Mouse (Mus musculus) cerebellum, adult 2 months (tissue): ENCODE results near the gene Irf2.

ENCODE experiments used
- CTCF ChIP-seq: fragments of 200-500 bp; IDR thresholded peaks from 2 replicates; pipeline ENCODE4 v1.5.1; 2011; ENCODE audit warnings: low read depth, mild to moderate bottlenecking, control low read depth, low read length, moderate library complexity, borderline replicate concordance; ENCODE audit not compliant: insufficient read depth
- POLR2A ChIP-seq: fragments of 200-500 bp; IDR thresholded peaks from 2 replicates; pipeline ENCODE4 v1.6.1; 2011; ENCODE audit warnings: low read length, control low read depth, borderline replicate concordance; ENCODE audit not compliant: insufficient read depth

GRCm38 (mm10) chr8:46752986-46753385 is 13.5 kb downstream of the Irf2 start:
- TF ChIP-seq CTCF (no peak), POLR2A (no peak)
